Mouse (Mus musculus): Measurements from ENCODE around the gene Tspan18.

DNA sequence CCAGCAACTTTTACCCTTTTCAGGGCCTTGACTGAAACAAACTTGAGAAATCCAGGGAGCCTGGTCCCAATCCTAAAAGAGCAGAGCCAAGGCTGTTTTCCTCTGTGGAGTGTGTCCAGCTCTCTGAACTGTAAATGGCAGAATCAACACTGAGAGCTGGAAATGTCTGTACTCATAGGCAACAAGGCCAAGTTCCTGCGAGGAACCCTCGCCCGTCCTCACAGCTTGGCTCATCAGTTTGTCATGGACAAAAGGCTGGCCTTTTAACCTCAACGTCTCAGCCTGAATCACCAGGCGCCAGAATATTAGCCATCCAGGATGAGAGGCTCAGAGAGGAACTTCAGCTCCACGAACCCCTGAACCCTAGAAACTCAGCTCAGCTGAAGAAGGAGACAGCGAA, 14.7 kb downstream of the Tspan18 start:
- TF ChIP-seq CTCF (IDR thresholded peaks at IDR 0.05; ENCODE audit: insufficient read depth, low read length) (no peak), POLR2A (IDR thresholded peaks at IDR 0.05; ENCODE audit: borderline replicate concordance, extremely low read depth, low read depth, low read length) (no peak)

Data from lung, adult 2 months (tissue).